Mouse (Mus musculus): ENCODE results near the gene St3gal3. TPM values are rescaled to one million over a fixed set of nuclear protein-coding genes. Genes with fewer than 3 reads are reported as not detected.

St3gal3 gene
- total and polyA plus RNA-seq, 2 experiments, result 27.9 to 44.9 TPM

DNA sequence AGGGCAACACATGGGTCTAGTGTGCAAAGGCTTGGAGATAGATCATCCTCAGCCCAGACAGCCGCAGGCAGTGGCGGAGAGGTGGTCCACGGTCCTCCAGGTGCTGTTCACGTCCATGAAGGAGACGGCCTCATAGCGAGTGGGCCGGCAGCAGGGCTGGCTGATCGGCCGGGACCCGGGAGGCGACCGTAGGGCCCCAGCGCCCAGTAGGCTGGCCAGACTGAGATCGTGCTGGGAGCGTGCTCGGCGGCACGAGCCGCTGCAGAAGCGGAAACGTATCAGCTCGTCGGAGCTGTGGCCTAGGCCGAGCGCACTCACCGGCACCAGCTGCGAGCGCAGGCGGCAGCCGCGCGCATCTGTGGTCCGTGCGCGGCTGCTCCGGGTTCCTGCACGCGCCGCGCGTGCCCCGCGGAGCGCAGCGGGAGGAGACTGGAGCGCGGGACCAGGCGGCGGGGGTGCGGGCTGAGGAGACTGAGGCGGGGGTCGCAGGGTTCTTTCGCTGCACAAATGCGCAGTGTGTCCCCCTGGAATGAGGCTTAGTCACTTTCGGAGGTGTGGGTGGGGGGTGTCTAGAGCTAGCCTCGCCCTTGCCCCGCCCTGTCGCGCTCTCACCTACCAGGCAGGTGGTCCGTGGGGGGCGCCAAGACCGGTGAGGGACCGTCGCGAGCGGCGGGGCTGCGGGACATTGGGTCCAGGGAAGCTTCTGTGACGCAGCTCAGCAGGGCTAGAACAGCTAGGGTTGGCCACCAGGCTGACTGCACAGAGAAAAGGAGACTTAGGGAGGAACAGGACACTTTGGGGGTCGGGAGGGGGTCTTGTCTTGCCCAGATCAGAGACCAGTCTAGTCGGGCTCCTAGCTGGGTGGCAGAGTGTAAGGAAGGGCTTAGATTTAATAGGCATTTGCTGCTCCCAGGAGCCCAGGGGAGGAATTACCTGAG lies 207.9 kb downstream of the St3gal3 start:
- H3K9ac ChIP-seq (ENCODE audit: low read depth, low read length), result 0 out of 2 replicates have a peak overlapping the region, but pooled peaks have one; percentile 8

GRCm38 (mm10) chr4:117924916-117925315 lies 209.8 kb downstream of the St3gal3 start:
- peaks cover 10% of the 10 kb centered on the region for H3K4me1 ChIP-seq (ENCODE audit: control insufficient read depth, insufficient read depth, low read length)
- H3K36me3 ChIP-seq (ENCODE audit: control insufficient read depth, insufficient read depth, low read length), result no peaks in the 10 kb centered on the region
- DNase-seq (ENCODE audit: extremely low read depth, low read depth, low spot score), result no peak
- WGBS, result 64% methylated on average over 6 of the region's 6 CpGs
- peaks cover 13% of the 10 kb centered on the region for H3K27me3 ChIP-seq (ENCODE audit: control insufficient read depth, insufficient read depth, low read length)
- H3K27ac ChIP-seq (replicated peaks; ENCODE audit: insufficient read depth, low read depth, low read length), result no peak overlapping the region
- no peaks in the 10 kb centered on the region for H3K79me2 ChIP-seq (ENCODE audit: control insufficient read depth, insufficient read depth, low read length)
- TF ChIP-seq POLR2A (IDR thresholded peaks at IDR 0.05; ENCODE audit: extremely low read depth, insufficient read depth, low read length), result no peak
- no peak for TF ChIP-seq CTCF (IDR thresholded peaks at IDR 0.05; ENCODE audit: low read depth, low read length)
- H3K4me3 ChIP-seq (ENCODE audit: insufficient read depth, low read depth, low read length), result no peak overlapping the region
- H3K9ac ChIP-seq (ENCODE audit: low read depth, low read length), result no peak overlapping the region

More for the DNA sequence above, 207.9 kb downstream of the St3gal3 start:
- WGBS, result 6% methylated on average over 69 of the region's 71 CpGs
- DNase-seq (ENCODE audit: extremely low read depth, low read depth, low spot score), result no peak
- Histone ChIP-seq H3K27ac (replicated peaks; ENCODE audit: insufficient read depth, low read depth, low read length) (no peak overlapping the region), H3K79me2 (ENCODE audit: control insufficient read depth, insufficient read depth, low read length) (no peaks in the 10 kb centered on the region), H3K27me3 (ENCODE audit: control insufficient read depth, insufficient read depth, low read length) (peaks cover 13% of the 10 kb centered on the region), H3K36me3 (ENCODE audit: control insufficient read depth, insufficient read depth, low read length) (no peaks in the 10 kb centered on the region), H3K4me1 (ENCODE audit: control insufficient read depth, insufficient read depth, low read length) (peaks cover 10% of the 10 kb centered on the region), H3K4me3 (ENCODE audit: insufficient read depth, low read depth, low read length) (peak overlapping the region; percentile 6; the same call in 1 of the 2 replicates)
- no peak for TF ChIP-seq POLR2A (IDR thresholded peaks at IDR 0.05; ENCODE audit: extremely low read depth, insufficient read depth, low read length)
- no peak for TF ChIP-seq CTCF (IDR thresholded peaks at IDR 0.05; ENCODE audit: low read depth, low read length)

DNA sequence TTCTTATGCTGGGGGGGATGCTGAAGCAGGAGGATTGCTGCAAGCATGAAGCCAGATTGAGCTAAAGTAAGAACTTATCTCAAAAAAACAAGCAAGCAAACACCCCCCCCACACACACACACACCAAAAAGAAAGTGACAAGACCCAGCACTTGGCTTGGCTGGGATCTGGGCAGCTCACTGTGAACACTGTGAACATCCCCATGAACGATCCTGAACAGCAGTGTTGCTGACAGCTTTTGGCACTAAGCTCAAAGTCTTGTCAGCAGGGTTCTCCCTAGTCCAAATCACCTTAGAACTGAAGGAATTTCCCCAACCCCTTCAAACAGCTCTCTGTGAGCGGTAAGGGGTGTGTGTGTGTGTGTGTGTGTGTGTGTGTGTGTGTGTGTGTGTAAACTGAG lies 211.3 kb downstream of the St3gal3 start:
- H3K27ac ChIP-seq (replicated peaks; ENCODE audit: insufficient read depth, low read depth, low read length), result no peak overlapping the region
- H3K9ac ChIP-seq (ENCODE audit: low read depth, low read length), result no peak overlapping the region
- DNase-seq (ENCODE audit: extremely low read depth, low read depth, low spot score), result no peak
- H3K4me3 ChIP-seq (ENCODE audit: insufficient read depth, low read depth, low read length), result no peak overlapping the region
- H3K79me2 ChIP-seq (ENCODE audit: control insufficient read depth, insufficient read depth, low read length), result no peaks in the 10 kb centered on the region
- H3K27me3 ChIP-seq (ENCODE audit: control insufficient read depth, insufficient read depth, low read length), result peaks cover 13% of the 10 kb centered on the region
- TF ChIP-seq POLR2A (IDR thresholded peaks at IDR 0.05; ENCODE audit: extremely low read depth, insufficient read depth, low read length) (no peak), CTCF (IDR thresholded peaks at IDR 0.05; ENCODE audit: low read depth, low read length) (no peak)
- WGBS, result 72% methylated on average over 2 of the region's 2 CpGs
- H3K4me1 ChIP-seq (ENCODE audit: control insufficient read depth, insufficient read depth, low read length), result 0 out of 2 replicates have a peak, but pooled peaks cover 4% of the 10 kb centered on the region
- no peaks in the 10 kb centered on the region for H3K36me3 ChIP-seq (ENCODE audit: control insufficient read depth, insufficient read depth, low read length)

- Histone ChIP-seq H3K36me3 (ENCODE audit: control insufficient read depth, insufficient read depth, low read length) (no peaks in the 10 kb centered on the region), H3K9ac (ENCODE audit: low read depth, low read length) (no peak overlapping the region), H3K79me2 (ENCODE audit: control insufficient read depth, insufficient read depth, low read length) (no peaks in the 10 kb centered on the region), H3K27me3 (ENCODE audit: control insufficient read depth, insufficient read depth, low read length) (peaks cover under 1% of the 10 kb centered on the region; the same call in 1 of the 2 replicates), H3K4me1 (ENCODE audit: control insufficient read depth, insufficient read depth, low read length) (no peaks in the 10 kb centered on the region), H3K4me3 (ENCODE audit: insufficient read depth, low read depth, low read length) (no peak overlapping the region), H3K27ac (replicated peaks; ENCODE audit: insufficient read depth, low read depth, low read length) (no peak overlapping the region)
- 92% methylated on average over 2 of the region's 2 CpGs for WGBS
- DNase-seq (ENCODE audit: extremely low read depth, low read depth, low spot score), result no peak
- TF ChIP-seq CTCF (IDR thresholded peaks at IDR 0.05; ENCODE audit: low read depth, low read length) (no peak), POLR2A (IDR thresholded peaks at IDR 0.05; ENCODE audit: extremely low read depth, insufficient read depth, low read length) (no peak)
Measured at GRCm38 (mm10) chr4:117921358-117921757, 213.4 kb downstream of the St3gal3 start.

GRCm38 (mm10) chr4:117918762-117919161 lies 216.0 kb downstream of the St3gal3 start:
- DNase-seq (ENCODE audit: extremely low read depth, low read depth, low spot score), result no peak
- Histone ChIP-seq H3K9ac (ENCODE audit: low read depth, low read length) (no peak overlapping the region), H3K4me1 (ENCODE audit: control insufficient read depth, insufficient read depth, low read length) (peaks cover 6% of the 10 kb centered on the region), H3K4me3 (ENCODE audit: insufficient read depth, low read depth, low read length) (no peak overlapping the region), H3K79me2 (ENCODE audit: control insufficient read depth, insufficient read depth, low read length) (peaks cover 9% of the 10 kb centered on the region), H3K27ac (replicated peaks; ENCODE audit: insufficient read depth, low read depth, low read length) (no peak overlapping the region), H3K27me3 (ENCODE audit: control insufficient read depth, insufficient read depth, low read length) (no peaks in the 10 kb centered on the region), H3K36me3 (ENCODE audit: control insufficient read depth, insufficient read depth, low read length) (no peaks in the 10 kb centered on the region)
- TF ChIP-seq POLR2A (IDR thresholded peaks at IDR 0.05; ENCODE audit: extremely low read depth, insufficient read depth, low read length) (no peak), CTCF (IDR thresholded peaks at IDR 0.05; ENCODE audit: low read depth, low read length) (no peak)
- WGBS, result 75% methylated on average over 5 of the region's 5 CpGs

- 61% methylated on average over 3 of the region's 3 CpGs for WGBS
- TF ChIP-seq CTCF (IDR thresholded peaks at IDR 0.05; ENCODE audit: low read depth, low read length), result no peak
- TF ChIP-seq POLR2A (IDR thresholded peaks at IDR 0.05; ENCODE audit: extremely low read depth, insufficient read depth, low read length), result no peak
- H3K9ac ChIP-seq (ENCODE audit: low read depth, low read length), result no peak overlapping the region
Measured at GRCm38 (mm10) chr4:117918261-117918660, 216.5 kb downstream of the St3gal3 start.

More at GRCm38 (mm10) chr4:117918261-117918660, 216.5 kb downstream of the St3gal3 start:
- no peak for DNase-seq (ENCODE audit: extremely low read depth, low read depth, low spot score)
- H3K79me2 ChIP-seq (ENCODE audit: control insufficient read depth, insufficient read depth, low read length), result peaks cover 9% of the 10 kb centered on the region
- H3K27ac ChIP-seq (replicated peaks; ENCODE audit: insufficient read depth, low read depth, low read length), result no peak overlapping the region
- H3K27me3 ChIP-seq (ENCODE audit: control insufficient read depth, insufficient read depth, low read length), result no peaks in the 10 kb centered on the region
- H3K4me3 ChIP-seq (ENCODE audit: insufficient read depth, low read depth, low read length), result no peak overlapping the region
- peaks cover 7% of the 10 kb centered on the region for H3K4me1 ChIP-seq (ENCODE audit: control insufficient read depth, insufficient read depth, low read length)
- no peaks in the 10 kb centered on the region for H3K36me3 ChIP-seq (ENCODE audit: control insufficient read depth, insufficient read depth, low read length)

Measured in liver, adult 2 months (tissue).